Mouse (Mus musculus) ES-E14 (cell line): ENCODE measurements around the gene Ssc4d. TPM values are rescaled to one million over a fixed set of nuclear protein-coding genes. Genes with fewer than 3 reads are reported as not detected.

Source experiments
- DNase-seq: peaks from one replicate; pipeline ENCODE4 v3.0.0-alpha.2; 2013; ENCODE audit warnings: low read depth, low spot score
- H3K27ac ChIP-seq: 2 replicates; pipeline ENCODE4 v1.5.1; 2012; ENCODE audit warnings: low read depth, mild to moderate bottlenecking, low read length, moderate library complexity, mixed read lengths; ENCODE audit not compliant: poor library complexity, insufficient read depth, severe bottlenecking
- H3K36me3 ChIP-seq: 2 replicates; pipeline ENCODE4 v1.6.1; 2012; ENCODE audit warnings: mild to moderate bottlenecking, low read length, moderate library complexity, mixed read lengths; ENCODE audit not compliant: control insufficient read depth, poor library complexity, insufficient read depth, severe bottlenecking
- H3K4me1 ChIP-seq, 2 experiments: fragments of 150-350 bp in 1 of 2; sonication (generic) in 1 of 2; 2 replicates each; pipeline ENCODE4 v1.6.1; 2012; ENCODE audit warnings: low read length in 2 of 2, mild to moderate bottlenecking in 1 of 2, mixed read lengths in 1 of 2; ENCODE audit not compliant: control insufficient read depth in 2 of 2, insufficient read depth in 2 of 2, poor library complexity in 1 of 2
- H3K4me3 ChIP-seq, 2 experiments: fragments of 150-350 bp in 1 of 2; sonication (generic) in 1 of 2; 2 replicates each; pipeline ENCODE4 v1.5.1; 2012; ENCODE audit warnings: low read length in 2 of 2, low read depth in 1 of 2, mild to moderate bottlenecking in 1 of 2, mixed read lengths in 1 of 2; ENCODE audit not compliant: insufficient read depth in 1 of 2, poor library complexity in 1 of 2, severe bottlenecking in 1 of 2
- H3K9ac ChIP-seq: 2 replicates; pipeline ENCODE4 v1.6.1; 2012; ENCODE audit warnings: low read depth, mild to moderate bottlenecking, low read length, mixed read lengths; ENCODE audit not compliant: poor library complexity, insufficient read depth, severe bottlenecking
- H3K9me3 ChIP-seq: fragments of 150-350 bp; sonication (generic); 2 replicates; pipeline ENCODE4 v1.6.1; 2012; ENCODE audit warnings: low read depth, mild to moderate bottlenecking, low read length; ENCODE audit not compliant: control insufficient read depth, insufficient read depth
- CHD2 ChIP-seq: IDR thresholded peaks from 2 replicates; pipeline ENCODE4 v1.6.1; 2014; ENCODE audit warnings: mild to moderate bottlenecking, low read depth, low read length, inconsistent platforms
- HCFC1 ChIP-seq: IDR thresholded peaks from 2 replicates; pipeline ENCODE4 v1.6.1; 2012; ENCODE audit warnings: low read length, inconsistent platforms, borderline replicate concordance; ENCODE audit not compliant: insufficient read depth
- MAFK ChIP-seq: IDR thresholded peaks from 2 replicates; pipeline ENCODE4 v1.6.1; 2014; ENCODE audit warnings: mild to moderate bottlenecking, low read depth, low read length, inconsistent platforms; ENCODE audit not compliant: insufficient read depth
- ZC3H11A ChIP-seq: IDR thresholded peaks from 2 replicates; pipeline ENCODE4 v1.6.1; 2012; ENCODE audit warnings: low read depth, mild to moderate bottlenecking, inconsistent platforms, low read length, borderline replicate concordance
- ZNF384 ChIP-seq: IDR thresholded peaks from 2 replicates; pipeline ENCODE4 v1.6.1; 2012; ENCODE audit warnings: low read depth, low read length, inconsistent platforms
- in situ Hi-C, 2 experiments: fragments of 600-800 bp; cut with MboI; formaldehyde crosslinking; loops; one replicate each; pipeline ENCODE4 v1.15.1; 2025; ENCODE audit warnings: low sequenced_read_pairs in 2 of 2, inconsistent platforms in 1 of 2; ENCODE audit not compliant: unreplicated experiment in 2 of 2
- total RNA-seq: library from RNA; depleted of rRNA; stranded (reverse); fragments of 300-350 nt; gene quantifications from 2 replicates; pipeline ENCODE4 v1.2.3, GENCODE M21; 2012

Ssc4d gene
- total RNA-seq, 1 experiment: 11.0 TPM

- peak overlapping the region; percentile 71 for H3K9ac ChIP-seq
- H3K27ac ChIP-seq: peak overlapping the region; percentile 98
- in situ Hi-C loops: no loop called here
- peak overlapping the region; percentile 42 to 48; a peak in 3 of 4 replicates for H3K4me3 ChIP-seq
- H3K9me3 ChIP-seq: no peaks in the 10 kb centered on the region
- DNase-seq: no peak
- no peak for TF ChIP-seq ZNF384
- TF ChIP-seq HCFC1: no peak
- no peak for TF ChIP-seq ZC3H11A
- TF ChIP-seq MAFK: no peak
- TF ChIP-seq CHD2: no peak
- peaks cover 10 to 39% of the 10 kb centered on the region in 2 experiments for H3K4me1 ChIP-seq
- H3K36me3 ChIP-seq: no peaks in the 10 kb centered on the region
These were observed 17.8 kb downstream of the Ssc4d start for GRCm38 (mm10) chr5:135956300-135957206.

GRCm38 (mm10) chr5:135952830-135953229, 21.5 kb downstream of the Ssc4d start:
- Histone ChIP-seq H3K36me3 (no peaks in the 10 kb centered on the region), H3K9ac (no peak overlapping the region), H3K9me3 (no peaks in the 10 kb centered on the region), H3K4me1 (peaks cover 8 to 17% of the 10 kb centered on the region in 2 experiments), H3K27ac (no peak overlapping the region), H3K4me3 (no peak overlapping the region)
- in situ Hi-C loops: no loop called here
- DNase-seq: no peak
- TF ChIP-seq ZC3H11A (no peak), ZNF384 (no peak)

GRCm38 (mm10) chr5:135951660-135952059, 22.7 kb downstream of the Ssc4d start:
- Histone ChIP-seq H3K36me3 (no peaks in the 10 kb centered on the region), H3K27ac (peak overlapping the region; percentile 26; the same call in 1 of the 2 replicates), H3K9me3 (no peaks in the 10 kb centered on the region), H3K4me1 (peaks cover 3 to 19% of the 10 kb centered on the region in 2 experiments), H3K9ac (no peak overlapping the region), H3K4me3 (no peak overlapping the region)
- in situ Hi-C loops: no loop called here
- no peak for DNase-seq
- no peak for TF ChIP-seq ZNF384
- no peak for TF ChIP-seq CHD2
- TF ChIP-seq ZC3H11A: no peak
- no peak for TF ChIP-seq HCFC1
- TF ChIP-seq MAFK: no peak

DNA sequence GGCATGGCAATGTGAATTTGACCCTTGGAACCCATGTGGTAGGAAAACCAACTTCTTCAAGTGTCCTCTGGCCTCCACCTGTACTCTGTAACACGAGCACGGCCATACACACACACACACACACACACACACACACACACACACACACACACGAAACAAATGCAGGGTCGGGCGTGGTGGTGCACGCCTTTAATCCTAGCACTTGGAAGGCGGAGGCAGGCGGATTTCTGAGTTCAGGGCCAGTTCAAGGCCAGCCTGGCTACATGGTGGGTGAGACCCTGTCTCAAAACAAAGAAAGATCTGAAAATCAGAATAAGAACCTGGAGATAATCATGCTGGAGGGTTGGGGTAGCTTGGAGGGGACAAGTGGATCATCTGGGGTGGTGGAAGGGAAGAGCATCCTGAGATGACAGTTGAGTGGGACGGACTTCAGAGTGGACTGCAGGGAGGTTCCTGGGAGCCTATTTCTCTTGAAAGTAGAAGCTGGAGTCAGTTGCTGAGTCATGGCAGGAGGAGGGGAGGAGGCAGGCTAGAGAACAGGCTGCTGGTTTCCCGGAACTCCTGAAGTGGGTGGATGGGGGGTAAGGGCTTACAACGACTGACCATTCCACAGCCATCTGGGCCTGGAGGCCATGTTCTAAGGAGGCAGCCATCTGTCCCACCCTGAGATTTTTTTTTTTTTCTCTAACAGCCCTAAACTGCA, 23.5 kb downstream of the Ssc4d start:
- Histone ChIP-seq H3K4me3 (no peak overlapping the region), H3K9me3 (no peaks in the 10 kb centered on the region), H3K27ac (0 out of 2 replicates have a peak overlapping the region, but pooled peaks have one; percentile 26), H3K4me1 (peaks cover 0 to 17% of the 10 kb centered on the region in 2 experiments; a peak in 2 of 4 replicates), H3K36me3 (no peaks in the 10 kb centered on the region), H3K9ac (no peak overlapping the region)
- no peak for DNase-seq
- in situ Hi-C loops: no loop called here
- TF ChIP-seq ZNF384 (peak; percentile 57; the same call in 1 of the 2 replicates), ZC3H11A (no peak), MAFK (peak; percentile 70), HCFC1 (no peak), CHD2 (no peak)
